Mouse (Mus musculus): ENCODE measurements at regions not wholly inside any gene's neighbourhood (a gene's known extent, or its start where the extent isn't known, plus 50 kb on each side); places are given as distances from the start of the nearest gene placed in this dataset.

GRCm38 (mm10) chr16:76453457-76454200, 80.0 kb upstream of the Nrip1 start:
- no peaks in the 10 kb centered on the region for H3K27me3 ChIP-seq (ENCODE audit: control insufficient read depth, insufficient read depth, low read length)
- H3K4me1 ChIP-seq (ENCODE audit: control insufficient read depth, insufficient read depth, insufficient read length, low read length), result peaks cover 11% of the 10 kb centered on the region; the same call in 1 of the 2 replicates
- no peak for TF ChIP-seq CTCF (IDR thresholded peaks at IDR 0.05; ENCODE audit: extremely low read depth, insufficient read length, insufficient replicate concordance, low read depth, low read length)
- no peak for TF ChIP-seq POLR2A (IDR thresholded peaks at IDR 0.05; ENCODE audit: low read depth, low read length)
- WGBS, result 20% methylated on average over 11 of the region's 11 CpGs
- no peaks in the 10 kb centered on the region for H3K36me3 ChIP-seq (ENCODE audit: control insufficient read depth, insufficient read depth, low read length)
- H3K27ac ChIP-seq (ENCODE audit: insufficient read depth, low read depth, low read length), result peak overlapping the region; percentile 96
- H3K4me3 ChIP-seq (ENCODE audit: low read depth, low read length), result peak overlapping the region; percentile 60

DNA sequence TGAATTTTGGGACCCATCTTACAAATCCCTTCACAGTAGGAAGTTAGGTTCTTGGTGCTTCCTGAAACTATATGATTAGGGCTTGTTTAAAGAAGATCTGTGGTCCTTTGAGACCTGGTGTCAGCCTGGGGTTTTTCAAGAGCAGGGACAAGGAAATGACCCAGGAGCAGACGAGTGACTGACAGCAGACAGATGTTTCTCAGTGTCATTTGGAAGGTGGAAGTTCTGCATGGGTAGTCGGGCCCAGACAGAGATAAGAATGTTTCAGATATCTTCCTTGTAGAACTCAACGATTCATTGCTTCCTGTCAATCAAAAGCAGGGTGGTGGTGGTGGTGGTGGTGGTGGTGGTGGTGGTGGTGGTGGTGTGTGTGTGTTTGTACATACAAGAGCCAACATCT, 75.1 kb upstream of the Nrip1 start:
- H3K27me3 ChIP-seq (ENCODE audit: control insufficient read depth, insufficient read depth, low read length), result no peaks in the 10 kb centered on the region
- H3K27ac ChIP-seq (ENCODE audit: insufficient read depth, low read depth, low read length), result no peak overlapping the region
- no peak overlapping the region for H3K4me3 ChIP-seq (ENCODE audit: low read depth, low read length)
- peaks cover 6% of the 10 kb centered on the region; the same call in 1 of the 2 replicates for H3K4me1 ChIP-seq (ENCODE audit: control insufficient read depth, insufficient read depth, insufficient read length, low read length)
- no peaks in the 10 kb centered on the region for H3K36me3 ChIP-seq (ENCODE audit: control insufficient read depth, insufficient read depth, low read length)
- no peak for TF ChIP-seq POLR2A (IDR thresholded peaks at IDR 0.05; ENCODE audit: low read depth, low read length)
- TF ChIP-seq CTCF (IDR thresholded peaks at IDR 0.05; ENCODE audit: extremely low read depth, insufficient read length, insufficient replicate concordance, low read depth, low read length), result no peak
- WGBS, result 31% methylated on average over 3 of the region's 3 CpGs

- H3K27ac ChIP-seq (ENCODE audit: insufficient read depth, low read depth, low read length), result no peak overlapping the region
- H3K36me3 ChIP-seq (ENCODE audit: control insufficient read depth, insufficient read depth, low read length), result no peaks in the 10 kb centered on the region
- H3K27me3 ChIP-seq (ENCODE audit: control insufficient read depth, insufficient read depth, low read length), result no peaks in the 10 kb centered on the region
- no peak overlapping the region for H3K4me3 ChIP-seq (ENCODE audit: low read depth, low read length)
- WGBS, result 55% methylated on average over 3 of the region's 3 CpGs
- TF ChIP-seq CTCF (IDR thresholded peaks at IDR 0.05; ENCODE audit: extremely low read depth, insufficient read length, insufficient replicate concordance, low read depth, low read length) (no peak), POLR2A (IDR thresholded peaks at IDR 0.05; ENCODE audit: low read depth, low read length) (no peak)
- H3K4me1 ChIP-seq (ENCODE audit: control insufficient read depth, insufficient read depth, insufficient read length, low read length), result peaks cover under 1% of the 10 kb centered on the region; the same call in 1 of the 2 replicates
Measured at GRCm38 (mm10) chr16:76447033-76447432, 73.4 kb upstream of the Nrip1 start.

DNA sequence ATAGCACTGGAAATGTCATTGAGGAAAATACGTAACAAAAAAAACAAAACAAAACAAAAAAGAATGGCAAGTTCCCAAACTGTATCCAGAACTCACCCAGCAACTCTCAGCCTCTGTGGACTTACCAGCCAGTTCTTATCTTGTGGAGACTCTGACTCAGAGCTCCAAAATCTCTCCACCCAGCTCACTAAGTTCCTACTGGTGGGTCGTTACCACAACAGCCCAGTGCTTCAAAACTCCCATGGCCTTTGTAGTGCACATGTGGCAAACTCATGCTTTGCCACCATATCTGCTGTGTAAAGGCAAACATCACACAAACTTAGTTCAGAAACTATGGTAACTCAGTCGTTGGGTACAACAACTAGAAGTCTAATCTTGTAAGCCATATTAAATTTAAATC, 71.0 kb upstream of the Nrip1 start:
- WGBS, result 54% methylated on average over 3 of the region's 3 CpGs

GRCm38 (mm10) chr16:76442635-76443034, 69.0 kb upstream of the Nrip1 start:
- Histone ChIP-seq H3K36me3 (ENCODE audit: control insufficient read depth, insufficient read depth, low read length) (no peaks in the 10 kb centered on the region), H3K4me1 (ENCODE audit: control insufficient read depth, insufficient read depth, insufficient read length, low read length) (peaks cover 2% of the 10 kb centered on the region; the same call in 1 of the 2 replicates), H3K27me3 (ENCODE audit: control insufficient read depth, insufficient read depth, low read length) (no peaks in the 10 kb centered on the region), H3K27ac (ENCODE audit: insufficient read depth, low read depth, low read length) (no peak overlapping the region), H3K4me3 (ENCODE audit: low read depth, low read length) (no peak overlapping the region)
- WGBS, result 67% methylated on average over 2 of the region's 2 CpGs
- no peak for TF ChIP-seq CTCF (IDR thresholded peaks at IDR 0.05; ENCODE audit: extremely low read depth, insufficient read length, insufficient replicate concordance, low read depth, low read length)
- no peak for TF ChIP-seq POLR2A (IDR thresholded peaks at IDR 0.05; ENCODE audit: low read depth, low read length)

More for the DNA sequence above, 71.0 kb upstream of the Nrip1 start:
- TF ChIP-seq CTCF (IDR thresholded peaks at IDR 0.05; ENCODE audit: extremely low read depth, insufficient read length, insufficient replicate concordance, low read depth, low read length) (no peak), POLR2A (IDR thresholded peaks at IDR 0.05; ENCODE audit: low read depth, low read length) (no peak)
- Histone ChIP-seq H3K27ac (ENCODE audit: insufficient read depth, low read depth, low read length) (no peak overlapping the region), H3K4me1 (ENCODE audit: control insufficient read depth, insufficient read depth, insufficient read length, low read length) (no peaks in the 10 kb centered on the region; the same call in 1 of the 2 replicates), H3K36me3 (ENCODE audit: control insufficient read depth, insufficient read depth, low read length) (no peaks in the 10 kb centered on the region), H3K4me3 (ENCODE audit: low read depth, low read length) (no peak overlapping the region), H3K27me3 (ENCODE audit: control insufficient read depth, insufficient read depth, low read length) (no peaks in the 10 kb centered on the region)

GRCm38 (mm10) chr16:76441803-76442448, 68.3 kb upstream of the Nrip1 start:
- no peak for TF ChIP-seq POLR2A (IDR thresholded peaks at IDR 0.05; ENCODE audit: low read depth, low read length)
- TF ChIP-seq CTCF (IDR thresholded peaks at IDR 0.05; ENCODE audit: extremely low read depth, insufficient read length, insufficient replicate concordance, low read depth, low read length), result no peak
- Histone ChIP-seq H3K27ac (ENCODE audit: insufficient read depth, low read depth, low read length) (no peak overlapping the region), H3K27me3 (ENCODE audit: control insufficient read depth, insufficient read depth, low read length) (no peaks in the 10 kb centered on the region), H3K36me3 (ENCODE audit: control insufficient read depth, insufficient read depth, low read length) (no peaks in the 10 kb centered on the region), H3K4me3 (ENCODE audit: low read depth, low read length) (no peak overlapping the region), H3K4me1 (ENCODE audit: control insufficient read depth, insufficient read depth, insufficient read length, low read length) (peaks cover 2% of the 10 kb centered on the region; the same call in 1 of the 2 replicates)
- WGBS, result 18% methylated on average over 5 of the region's 5 CpGs
